Mouse (Mus musculus): ENCODE measurements around the gene Msi2. TPM values are rescaled to one million over a fixed set of nuclear protein-coding genes. Genes with fewer than 3 reads are reported as not detected.

Msi2 gene
- total and polyA plus RNA-seq, 3 experiments, result 36.5 to 197 (median 144) TPM

DNA sequence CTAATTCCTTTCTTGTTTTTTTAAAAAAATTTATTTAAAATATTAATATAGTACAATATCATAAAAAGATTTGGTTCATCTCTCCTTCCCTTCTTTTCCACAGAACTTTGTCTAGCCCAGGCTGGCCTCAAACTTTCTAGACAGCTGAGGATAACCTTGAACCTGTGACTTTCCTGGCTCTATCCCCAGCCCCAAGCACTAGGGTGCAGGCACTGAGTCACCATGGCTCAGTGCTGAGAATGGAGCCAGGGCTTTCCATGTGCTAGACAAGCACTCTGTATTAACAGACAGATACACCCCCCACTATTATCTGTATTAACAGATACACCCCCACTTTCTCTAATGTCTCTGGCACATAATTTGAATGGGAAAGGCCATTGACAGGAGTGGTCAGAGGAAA lies 249.3 kb downstream of the Msi2 start:
- H3K27me3 ChIP-seq (ENCODE audit: insufficient read depth, low read length), result no peaks in the 10 kb centered on the region
- DNase-seq (ENCODE audit: low spot score), result no peak
- no peak for ATAC-seq (ENCODE audit: extremely low read depth, insufficient number of reproducible peaks, low FRiP score, poor library complexity, severe bottlenecking)
- H3K4me3 ChIP-seq (ENCODE audit: low read depth, low read length), result no peak overlapping the region
- TF ChIP-seq GATA1 (IDR thresholded peaks at IDR 0.05; ENCODE audit: borderline replicate concordance, low read length), result no peak
- no peaks in the 10 kb centered on the region for H3K4me1 ChIP-seq (ENCODE audit: insufficient read depth, low read depth, low read length)
- peaks cover 80% of the 10 kb centered on the region for H3K36me3 ChIP-seq (replicated peaks)
- no peaks in the 10 kb centered on the region for H3K9me3 ChIP-seq (replicated peaks)

DNA sequence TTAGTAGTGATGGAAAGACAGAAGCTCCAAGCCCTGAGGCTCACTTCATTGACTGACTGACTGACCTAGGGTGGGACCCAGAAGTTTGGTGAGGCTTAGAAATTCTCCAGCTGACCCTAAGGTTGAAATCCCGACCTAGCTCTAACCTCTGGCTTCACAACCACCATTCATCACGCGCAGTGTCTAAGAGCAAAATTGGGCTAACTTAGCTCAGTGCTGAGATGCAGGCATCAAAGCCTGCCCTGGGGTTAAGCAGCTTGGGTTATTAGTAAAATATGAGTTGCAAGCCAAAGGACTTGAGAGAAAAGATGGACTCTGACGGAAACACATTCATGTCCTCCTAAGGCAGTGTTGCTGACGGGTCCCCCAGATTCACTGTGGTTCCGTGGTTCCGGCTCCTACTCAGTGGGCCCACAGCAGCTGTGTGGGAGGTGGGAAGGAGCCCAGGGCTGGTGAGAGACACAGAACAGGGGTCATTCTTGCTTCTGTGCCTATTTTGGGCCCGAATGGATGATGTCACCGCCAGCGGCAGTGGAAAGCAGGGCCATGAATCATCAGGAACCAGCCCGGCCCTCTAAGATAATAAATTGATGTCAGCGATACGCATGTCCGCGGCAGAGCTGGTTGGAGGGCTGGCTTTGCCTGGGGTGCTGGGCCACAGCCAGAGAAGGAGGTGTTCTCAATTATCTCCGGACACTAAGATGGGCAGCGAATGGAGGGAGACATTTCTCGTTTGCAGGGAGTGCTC lies 250.6 kb downstream of the Msi2 start:
- Histone ChIP-seq H3K36me3 (replicated peaks) (peaks cover 82% of the 10 kb centered on the region), H3K4me1 (ENCODE audit: insufficient read depth, low read depth, low read length) (no peaks in the 10 kb centered on the region; the same call in 1 of the 2 replicates), H3K27me3 (ENCODE audit: insufficient read depth, low read length) (no peaks in the 10 kb centered on the region), H3K4me3 (ENCODE audit: low read depth, low read length) (no peak overlapping the region), H3K9me3 (replicated peaks) (no peaks in the 10 kb centered on the region)
- ATAC-seq (ENCODE audit: extremely low read depth, insufficient number of reproducible peaks, low FRiP score, poor library complexity, severe bottlenecking) (no peak), DNase-seq (ENCODE audit: low spot score) (no peak)
- no peak for TF ChIP-seq GATA1 (IDR thresholded peaks at IDR 0.05; ENCODE audit: borderline replicate concordance, low read length)
- TF ChIP-seq POLR2AphosphoS5 (IDR thresholded peaks at IDR 0.05; ENCODE audit: insufficient replicate concordance, low read depth, low read length), result no peak
- no peak for TF ChIP-seq GATA2 (IDR thresholded peaks at IDR 0.05; ENCODE audit: borderline replicate concordance, low read depth, low read length)
- TF ChIP-seq TAL1 (conservative IDR thresholded peaks at IDR 0.05; ENCODE audit: low read depth, low read length), result no peak
- no peak for TF ChIP-seq CTCF (IDR thresholded peaks at IDR 0.05; ENCODE audit: low read depth, low read length)

DNA sequence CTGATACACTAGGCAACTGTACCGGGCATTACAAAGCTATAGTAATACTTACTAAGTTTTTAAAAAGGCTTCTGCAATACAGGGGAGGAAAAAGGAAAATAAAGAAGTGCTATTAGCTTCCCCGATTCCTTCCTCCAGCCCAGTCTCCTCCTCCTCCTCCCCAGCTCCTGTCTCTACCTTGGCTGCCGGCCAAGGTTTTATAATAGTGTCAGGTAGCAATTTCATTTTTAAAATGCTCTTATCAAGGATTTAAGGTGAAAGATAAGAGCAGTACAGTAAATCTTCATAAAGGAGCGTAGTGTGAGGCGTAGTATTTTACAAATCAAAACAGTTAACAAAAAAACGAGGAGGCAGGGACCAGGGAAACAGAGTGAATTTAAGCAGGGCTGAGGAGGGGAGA lies 254.4 kb downstream of the Msi2 start:
- peaks cover 83% of the 10 kb centered on the region for H3K36me3 ChIP-seq (replicated peaks)
- H3K4me3 ChIP-seq (ENCODE audit: low read depth, low read length), result no peak overlapping the region
- TF ChIP-seq GATA1 (IDR thresholded peaks at IDR 0.05; ENCODE audit: borderline replicate concordance, low read length) (no peak), TAL1 (conservative IDR thresholded peaks at IDR 0.05; ENCODE audit: low read depth, low read length) (no peak), CTCF (IDR thresholded peaks at IDR 0.05; ENCODE audit: low read depth, low read length) (no peak), POLR2AphosphoS5 (IDR thresholded peaks at IDR 0.05; ENCODE audit: insufficient replicate concordance, low read depth, low read length) (no peak), GATA2 (IDR thresholded peaks at IDR 0.05; ENCODE audit: borderline replicate concordance, low read depth, low read length) (no peak)
- H3K27me3 ChIP-seq (ENCODE audit: insufficient read depth, low read length), result no peaks in the 10 kb centered on the region
- DNase-seq (ENCODE audit: low spot score) (no peak), ATAC-seq (ENCODE audit: extremely low read depth, insufficient number of reproducible peaks, low FRiP score, poor library complexity, severe bottlenecking) (no peak)
- no peaks in the 10 kb centered on the region for H3K9me3 ChIP-seq (replicated peaks)
- H3K4me1 ChIP-seq (ENCODE audit: insufficient read depth, low read depth, low read length), result no peaks in the 10 kb centered on the region; the same call in 1 of the 2 replicates

DNA sequence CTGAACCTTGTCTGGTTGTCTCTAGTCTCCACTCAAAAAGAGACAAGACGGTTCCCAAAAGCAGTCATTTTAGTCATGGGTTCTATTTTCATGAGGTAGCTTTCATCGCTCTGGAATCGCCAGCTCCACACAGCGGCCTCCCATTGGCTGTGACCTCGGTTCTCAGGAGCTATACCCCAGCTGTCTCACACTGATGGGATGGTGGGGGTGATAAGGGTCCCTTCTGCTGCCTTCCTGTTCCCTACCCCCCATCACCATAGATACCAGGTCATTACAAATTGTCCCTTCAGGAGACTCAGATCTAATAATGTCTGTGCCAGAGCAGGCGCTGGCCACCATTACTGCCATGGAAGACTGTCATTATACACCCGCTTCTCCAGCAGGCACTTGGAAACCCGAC lies 255.5 kb downstream of the Msi2 start:
- Histone ChIP-seq H3K4me1 (ENCODE audit: insufficient read depth, low read depth, low read length) (peaks cover under 1% of the 10 kb centered on the region; the same call in 1 of the 2 replicates), H3K27me3 (ENCODE audit: insufficient read depth, low read length) (no peaks in the 10 kb centered on the region), H3K9me3 (replicated peaks) (no peaks in the 10 kb centered on the region), H3K36me3 (replicated peaks) (peaks cover 86% of the 10 kb centered on the region), H3K4me3 (ENCODE audit: low read depth, low read length) (no peak overlapping the region)
- no peak for ATAC-seq (ENCODE audit: extremely low read depth, insufficient number of reproducible peaks, low FRiP score, poor library complexity, severe bottlenecking)
- no peak for DNase-seq (ENCODE audit: low spot score)
- TF ChIP-seq TAL1 (conservative IDR thresholded peaks at IDR 0.05; ENCODE audit: low read depth, low read length), result no peak
- no peak for TF ChIP-seq GATA2 (IDR thresholded peaks at IDR 0.05; ENCODE audit: borderline replicate concordance, low read depth, low read length)
- no peak for TF ChIP-seq GATA1 (IDR thresholded peaks at IDR 0.05; ENCODE audit: borderline replicate concordance, low read length)
- no peak for TF ChIP-seq CTCF (IDR thresholded peaks at IDR 0.05; ENCODE audit: low read depth, low read length)
- no peak for TF ChIP-seq POLR2AphosphoS5 (IDR thresholded peaks at IDR 0.05; ENCODE audit: insufficient replicate concordance, low read depth, low read length)

DNA sequence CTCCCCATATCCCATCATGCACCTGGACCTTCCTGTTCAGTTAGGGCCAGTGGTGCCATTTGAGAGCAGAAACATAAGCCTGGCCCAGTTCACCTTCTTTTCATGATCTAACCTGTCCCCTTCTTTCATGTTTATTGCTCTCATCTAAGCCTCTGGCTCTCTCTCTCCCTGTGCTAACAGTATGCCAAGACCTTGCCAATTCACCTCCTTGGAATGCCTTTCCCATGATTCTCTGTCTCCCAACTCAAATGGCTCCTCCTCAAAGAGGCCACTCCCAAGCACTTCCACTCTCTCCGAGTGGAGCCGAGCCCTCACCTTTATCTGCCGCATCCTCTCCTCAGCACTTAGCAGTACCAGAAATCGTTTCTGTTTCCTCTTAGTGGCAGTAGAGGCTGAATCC lies 256.7 kb downstream of the Msi2 start:
- no peak overlapping the region for H3K4me3 ChIP-seq (ENCODE audit: low read depth, low read length)
- H3K9me3 ChIP-seq (replicated peaks), result no peaks in the 10 kb centered on the region
- peaks cover 5% of the 10 kb centered on the region; the same call in 1 of the 2 replicates for H3K4me1 ChIP-seq (ENCODE audit: insufficient read depth, low read depth, low read length)
- TF ChIP-seq GATA2 (IDR thresholded peaks at IDR 0.05; ENCODE audit: borderline replicate concordance, low read depth, low read length) (no peak), POLR2AphosphoS5 (IDR thresholded peaks at IDR 0.05; ENCODE audit: insufficient replicate concordance, low read depth, low read length) (no peak), TAL1 (conservative IDR thresholded peaks at IDR 0.05; ENCODE audit: low read depth, low read length) (no peak), GATA1 (IDR thresholded peaks at IDR 0.05; ENCODE audit: borderline replicate concordance, low read length) (no peak), CTCF (IDR thresholded peaks at IDR 0.05; ENCODE audit: low read depth, low read length) (no peak)
- DNase-seq (ENCODE audit: low spot score), result no peak
- H3K27me3 ChIP-seq (ENCODE audit: insufficient read depth, low read length), result no peaks in the 10 kb centered on the region
- ATAC-seq (ENCODE audit: extremely low read depth, insufficient number of reproducible peaks, low FRiP score, poor library complexity, severe bottlenecking), result no peak
- peaks cover 89% of the 10 kb centered on the region for H3K36me3 ChIP-seq (replicated peaks)

DNA sequence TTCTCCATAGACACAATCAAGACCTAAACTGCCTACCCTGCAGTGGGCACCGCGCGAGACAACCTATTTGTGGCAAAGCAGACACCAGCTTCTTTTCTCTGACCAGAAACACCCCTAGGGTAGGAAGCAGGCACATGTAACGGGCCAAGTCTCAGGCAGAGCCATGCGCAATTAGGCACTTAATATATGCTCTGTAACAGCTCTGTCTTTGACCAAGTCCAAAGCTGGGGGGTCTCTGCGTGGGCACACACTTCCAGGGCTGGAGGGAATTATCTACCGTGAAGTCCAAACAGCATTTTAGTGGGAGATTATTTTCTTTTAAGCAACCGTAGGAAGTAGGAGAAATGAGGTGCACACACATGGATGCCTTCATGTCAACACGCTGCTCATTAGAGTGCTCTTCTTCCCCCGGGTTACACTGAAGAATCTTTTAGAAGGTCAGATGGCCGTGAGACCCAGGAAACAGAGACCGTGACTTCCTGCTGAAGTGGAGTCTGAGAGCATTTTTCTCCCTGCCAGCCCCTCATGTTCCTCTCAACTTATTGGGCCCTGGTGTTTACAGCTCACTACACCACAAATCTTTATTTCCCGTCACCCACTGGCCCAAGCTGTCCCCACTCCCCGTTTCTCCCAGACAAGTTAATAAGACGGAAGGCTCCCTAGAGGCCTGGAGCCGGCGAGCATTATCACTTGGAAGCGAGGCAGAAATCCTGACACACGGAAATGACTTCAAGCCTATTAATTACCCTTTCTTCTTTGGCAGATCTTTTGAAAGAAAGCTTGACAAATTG lies 258.2 kb downstream of the Msi2 start:
- Histone ChIP-seq H3K36me3 (replicated peaks) (peaks cover 91% of the 10 kb centered on the region), H3K4me1 (ENCODE audit: insufficient read depth, low read depth, low read length) (peaks cover 12% of the 10 kb centered on the region), H3K27me3 (ENCODE audit: insufficient read depth, low read length) (no peaks in the 10 kb centered on the region), H3K4me3 (ENCODE audit: low read depth, low read length) (no peak overlapping the region), H3K9me3 (replicated peaks) (no peaks in the 10 kb centered on the region)
- ATAC-seq (ENCODE audit: extremely low read depth, insufficient number of reproducible peaks, low FRiP score, poor library complexity, severe bottlenecking), result no peak
- DNase-seq (ENCODE audit: low spot score), result no peak
- TF ChIP-seq GATA1 (IDR thresholded peaks at IDR 0.05; ENCODE audit: borderline replicate concordance, low read length) (no peak), CTCF (IDR thresholded peaks at IDR 0.05; ENCODE audit: low read depth, low read length) (no peak), GATA2 (IDR thresholded peaks at IDR 0.05; ENCODE audit: borderline replicate concordance, low read depth, low read length) (no peak), TAL1 (conservative IDR thresholded peaks at IDR 0.05; ENCODE audit: low read depth, low read length) (no peak), POLR2AphosphoS5 (IDR thresholded peaks at IDR 0.05; ENCODE audit: insufficient replicate concordance, low read depth, low read length) (no peak)
